Mouse (Mus musculus) intestine, embryonic 16.5 days (tissue): ENCODE measurements at regions not wholly inside any gene's neighbourhood (a gene's known extent, or its start where the extent isn't known, plus 50 kb on each side); places are given as distances from the start of the nearest gene placed in this dataset.

Experiments
- ATAC-seq: fragments of 200-750 bp; cut with Nextera tagmentation; 2 replicates; pipeline ENCODE4 v1.8.0; 2017; ENCODE audit warnings: moderate TSS enrichment, moderate library complexity
- H3K27ac ChIP-seq: fragments of 300-500 bp; sonication (generic); 2 replicates; pipeline ENCODE4 v1.5.1; 2014; ENCODE audit warnings: mild to moderate bottlenecking, low read length
- H3K27me3 ChIP-seq: fragments of 300-500 bp; sonication (generic); replicated peaks from 2 replicates; pipeline ENCODE4 v1.6.1; 2014; ENCODE audit warnings: low read length, control low read depth, mixed read lengths; ENCODE audit not compliant: control insufficient read depth, insufficient read depth
- H3K36me3 ChIP-seq: fragments of 300-500 bp; sonication (generic); 2 replicates; pipeline ENCODE4 v1.6.1; 2014; ENCODE audit warnings: low read length, control low read depth; ENCODE audit not compliant: control insufficient read depth, insufficient read depth
- H3K4me1 ChIP-seq: fragments of 300-500 bp; sonication (generic); 2 replicates; pipeline ENCODE4 v1.6.1; 2014; ENCODE audit warnings: low read length, control low read depth, mixed read lengths; ENCODE audit not compliant: control insufficient read depth, insufficient read depth
- H3K4me2 ChIP-seq: fragments of 300-500 bp; sonication (generic); 2 replicates; pipeline ENCODE4 v1.6.1; 2014; ENCODE audit warnings: low read depth, low read length, control low read depth
- H3K4me3 ChIP-seq: fragments of 300-500 bp; sonication (generic); 2 replicates; pipeline ENCODE4 v1.5.1; 2014; ENCODE audit warnings: mild to moderate bottlenecking, low read length
- H3K9ac ChIP-seq: fragments of 300-500 bp; sonication (generic); 2 replicates; pipeline ENCODE4 v1.6.1; 2014; ENCODE audit warnings: low read depth, low read length
- H3K9me3 ChIP-seq: fragments of 300-500 bp; sonication (generic); 2 replicates; pipeline ENCODE4 v1.6.1; 2016; ENCODE audit warnings: low read length, control low read depth; ENCODE audit not compliant: control insufficient read depth
- WGBS: fragments of 180-500 bp; shearing (Covaris S2); extraction: QIAGEN DNeasy Blood & Tissue Kit; methylation state at CpG from one replicate; pipeline ENCODE4 v1.1.7; 2014; 5-methylcytosine and 5-hydroxymethylcytosine counted together

GRCm38 (mm10) chrX:17026161-17026829 is 114.7 kb upstream of the Ndp start:
- H3K4me1 ChIP-seq = no peaks in the 10 kb centered on the region
- no peak overlapping the region for H3K27ac ChIP-seq
- H3K9me3 ChIP-seq = no peaks in the 10 kb centered on the region
- no peak overlapping the region for H3K9ac ChIP-seq
- no peaks in the 10 kb centered on the region for H3K27me3 ChIP-seq
- ATAC-seq = no peak
- H3K4me3 ChIP-seq = no peak overlapping the region
- no peaks in the 10 kb centered on the region for H3K36me3 ChIP-seq
- no peak overlapping the region for H3K4me2 ChIP-seq

- Histone ChIP-seq H3K9me3 (no peaks in the 10 kb centered on the region), H3K9ac (no peak overlapping the region), H3K36me3 (no peaks in the 10 kb centered on the region), H3K27me3 (no peaks in the 10 kb centered on the region), H3K4me3 (no peak overlapping the region), H3K4me1 (no peaks in the 10 kb centered on the region), H3K27ac (no peak overlapping the region), H3K4me2 (no peak overlapping the region)
- ATAC-seq = no peak
- WGBS = 47% methylated on average over 1 of the region's 1 CpGs
Observed at GRCm38 (mm10) chrX:17017823-17018222, 106.2 kb upstream of the Ndp start.

GRCm38 (mm10) chrX:17009188-17009587 is 97.6 kb upstream of the Ndp start:
- H3K27ac ChIP-seq = no peak overlapping the region
- H3K4me2 ChIP-seq = no peak overlapping the region
- no peak for ATAC-seq
- H3K27me3 ChIP-seq = no peaks in the 10 kb centered on the region
- no peaks in the 10 kb centered on the region for H3K4me1 ChIP-seq
- H3K9me3 ChIP-seq = no peaks in the 10 kb centered on the region
- 45% methylated on average over 2 of the region's 2 CpGs for WGBS
- H3K36me3 ChIP-seq = no peaks in the 10 kb centered on the region
- H3K9ac ChIP-seq = no peak overlapping the region
- H3K4me3 ChIP-seq = no peak overlapping the region

- WGBS = 35% methylated on average over 5 of the region's 5 CpGs
- no peaks in the 10 kb centered on the region for H3K36me3 ChIP-seq
- H3K9ac ChIP-seq = no peak overlapping the region
- no peaks in the 10 kb centered on the region for H3K27me3 ChIP-seq
- no peak overlapping the region for H3K27ac ChIP-seq
- H3K9me3 ChIP-seq = no peaks in the 10 kb centered on the region
- no peaks in the 10 kb centered on the region for H3K4me1 ChIP-seq
- 0 out of 2 replicates have a peak, but pooled peaks have one; percentile 50 for ATAC-seq
- no peak overlapping the region for H3K4me3 ChIP-seq
- no peak overlapping the region for H3K4me2 ChIP-seq
Observed at GRCm38 (mm10) chrX:16998578-16998977, 87.0 kb upstream of the Ndp start.
